Comparison of ENCODE assay signal across 8 mouse cellular contexts in the genomic region with DNA sequence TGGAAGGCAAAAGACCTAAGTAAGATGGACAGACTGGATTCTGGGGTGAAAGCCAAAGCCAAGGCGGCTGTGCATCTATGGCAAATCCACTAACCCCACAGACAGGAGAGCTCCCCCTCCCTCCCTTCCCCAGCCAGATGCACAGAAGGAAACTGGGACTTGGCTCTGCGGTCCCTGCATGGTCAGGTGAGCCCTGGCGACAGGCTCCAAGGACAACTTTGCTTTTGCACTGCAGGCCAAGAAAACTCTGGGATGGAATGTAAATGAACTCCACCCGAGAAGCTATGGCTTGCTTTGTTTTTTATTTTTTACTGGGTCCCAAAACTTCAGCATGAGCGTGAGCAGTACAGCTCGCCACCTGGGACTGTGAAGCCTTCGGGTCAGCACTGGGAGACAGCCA.
DNase-seq lines count a peak whose midpoint lies in the region; ATAC-seq and TF ChIP-seq lines count a peak whose summit lies in the region.

No protein-coding gene starts in this region.

- no peaks in the 10 kb centered on the region for H3K9me3 ChIP-seq in embryonic facial prominence, embryonic 15.5 days (replicated peaks)
- no peaks in the 10 kb centered on the region for H3K9me3 ChIP-seq in hindbrain, postnatal 0 days (ENCODE audit: low read length)
- no peaks in the 10 kb centered on the region for H3K9me3 ChIP-seq in lung, embryonic 14.5 days (ENCODE audit: low read depth, low read length)

- no peak for TF ChIP-seq CTCF in hindbrain, postnatal 0 days (IDR thresholded peaks at IDR 0.05; ENCODE audit: low read depth)
- TF ChIP-seq CTCF in lung, embryonic 14.5 days (IDR thresholded peaks at IDR 0.05; ENCODE audit: low read depth), result no peak

- intact Hi-C loops in gastrocnemius, postnatal 36 days (cut with DNase I), result no loop called here
- intact Hi-C loops in left cerebral cortex, postnatal 10 days (cut with DNase I), result no loop called here

- H3K36me3 ChIP-seq in embryonic facial prominence, embryonic 15.5 days, result no peaks in the 10 kb centered on the region
- no peaks in the 10 kb centered on the region for H3K36me3 ChIP-seq in hindbrain, postnatal 0 days (ENCODE audit: insufficient read depth, low read length)
- no peaks in the 10 kb centered on the region for H3K36me3 ChIP-seq in lung, embryonic 14.5 days (ENCODE audit: insufficient read depth)

- H3K4me1 ChIP-seq in embryonic facial prominence, embryonic 15.5 days, result peaks cover 24% of the 10 kb centered on the region
- H3K4me1 ChIP-seq in hindbrain, postnatal 0 days (ENCODE audit: insufficient read depth, low read length), result no peaks in the 10 kb centered on the region; the same call in 1 of the 2 replicates
- peaks cover 21% of the 10 kb centered on the region for H3K4me1 ChIP-seq in lung, embryonic 14.5 days (ENCODE audit: insufficient read depth)

- H3K4me2 ChIP-seq in embryonic facial prominence, embryonic 15.5 days (replicated peaks), result no peak overlapping the region
- no peak overlapping the region for H3K4me2 ChIP-seq in hindbrain, postnatal 0 days (ENCODE audit: low read depth, low read length)
- peak overlapping the region; percentile 14; the same call in 1 of the 2 replicates for H3K4me2 ChIP-seq in lung, embryonic 14.5 days

- H3K27ac ChIP-seq in embryonic facial prominence, embryonic 15.5 days (replicated peaks), result 0 out of 2 replicates have a peak overlapping the region, but pooled peaks have one; percentile 14
- H3K27ac ChIP-seq in hindbrain, postnatal 0 days, result no peak overlapping the region
- peak overlapping the region; percentile 70; the same call in 1 of the 2 replicates for H3K27ac ChIP-seq in lung, embryonic 14.5 days (ENCODE audit: low read depth)

- no peak overlapping the region for H3K4me3 ChIP-seq in embryonic facial prominence, embryonic 15.5 days (replicated peaks)
- no peak overlapping the region for H3K4me3 ChIP-seq in hindbrain, postnatal 0 days (ENCODE audit: low read length)
- H3K4me3 ChIP-seq in lung, embryonic 14.5 days (ENCODE audit: low read depth, low read length), result no peak overlapping the region

- H3K9ac ChIP-seq in embryonic facial prominence, embryonic 15.5 days, result no peak overlapping the region
- H3K9ac ChIP-seq in hindbrain, postnatal 0 days (replicated peaks; ENCODE audit: low read length), result no peak overlapping the region
- H3K9ac ChIP-seq in lung, embryonic 14.5 days, result no peak overlapping the region

- 0 out of 2 replicates have a peak, but pooled peaks cover 15% of the 10 kb centered on the region for H3K27me3 ChIP-seq in embryonic facial prominence, embryonic 15.5 days
- H3K27me3 ChIP-seq in hindbrain, postnatal 0 days (ENCODE audit: insufficient read depth, low read length), result peaks cover 5% of the 10 kb centered on the region; the same call in 1 of the 2 replicates
- no peaks in the 10 kb centered on the region for H3K27me3 ChIP-seq in lung, embryonic 14.5 days (ENCODE audit: insufficient read depth, low read length)

- peak; percentile 41 for DNase-seq in embryo, embryonic 10.5 days (ENCODE audit: low spot score)
- DNase-seq in embryo, embryonic 10 days (ENCODE audit: low spot score), result no peak
- DNase-seq in hindbrain, postnatal 0 days (ENCODE audit: low spot score), result peak; percentile 35
- DNase-seq in lung, embryonic 14.5 days, result no peak
- no peak for DNase-seq in gastrocnemius, postnatal 36 days
- DNase-seq in left cerebral cortex, postnatal 10 days (ENCODE audit: extremely low spot score in 1 of 2, low spot score in 2 of 2), result no peak
- DNase-seq in thymus, postnatal 36 days, result no peak

- no peak for ATAC-seq in embryonic facial prominence, embryonic 15.5 days (ENCODE audit: insufficient number of reproducible peaks, low FRiP score, low TSS enrichment, low read depth)
- no peak for ATAC-seq in hindbrain, postnatal 0 days
- ATAC-seq in lung, embryonic 14.5 days (ENCODE audit: insufficient read depth), result no peak

- 31% methylated on average over 7 of the region's 7 CpGs for WGBS in embryonic facial prominence, embryonic 15.5 days
- WGBS in hindbrain, postnatal 0 days, result 30% methylated on average over 7 of the region's 7 CpGs
- WGBS in lung, embryonic 14.5 days, result 36% methylated on average over 7 of the region's 7 CpGs

Comparison
In these comparisons a context has a peak if more than half of its experiments do, and no peak if none do; other contexts are left out.
1. DNase-seq: peak in embryo, embryonic 10.5 days (single experiment) and hindbrain, postnatal 0 days (single experiment); none in embryo, embryonic 10 days (single experiment), lung, embryonic 14.5 days (single experiment), gastrocnemius, postnatal 36 days (0 of 2), left cerebral cortex, postnatal 10 days (0 of 2) and thymus, postnatal 36 days (0 of 2).